Mouse (Mus musculus): ENCODE measurements around the gene Sulf2. TPM values are rescaled to one million over a fixed set of nuclear protein-coding genes. Genes with fewer than 3 reads are reported as not detected.

Gene Sulf2
- total and polyA plus RNA-seq, 3 experiments: not detected

DNA sequence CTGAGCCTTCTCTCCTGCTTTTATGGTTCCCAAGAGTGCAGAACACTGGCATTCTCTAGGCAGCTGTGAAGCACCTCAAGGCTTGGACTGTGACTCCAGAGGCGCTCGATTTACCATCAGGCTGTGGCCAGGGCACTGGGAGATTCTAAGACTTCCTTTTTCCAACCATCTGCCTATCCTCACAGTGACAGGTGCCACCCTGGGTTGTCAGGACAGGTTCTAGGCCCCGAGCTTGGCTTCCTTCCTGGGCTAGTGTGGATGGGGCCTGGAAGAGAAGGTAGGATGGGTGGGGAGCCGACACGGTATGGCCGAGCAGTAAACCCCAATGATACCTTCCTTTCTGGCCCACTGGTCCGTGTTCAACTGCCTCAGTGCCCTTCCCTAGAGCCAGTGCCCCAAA is 9.0 kb downstream of the Sulf2 start:
- in situ Hi-C loops (cut with MboI; ENCODE audit: low pct_ligation_motif_present, low pct_unique_long_range_greater_than_20kb, low sequenced_read_pairs): no loop called here

DNA sequence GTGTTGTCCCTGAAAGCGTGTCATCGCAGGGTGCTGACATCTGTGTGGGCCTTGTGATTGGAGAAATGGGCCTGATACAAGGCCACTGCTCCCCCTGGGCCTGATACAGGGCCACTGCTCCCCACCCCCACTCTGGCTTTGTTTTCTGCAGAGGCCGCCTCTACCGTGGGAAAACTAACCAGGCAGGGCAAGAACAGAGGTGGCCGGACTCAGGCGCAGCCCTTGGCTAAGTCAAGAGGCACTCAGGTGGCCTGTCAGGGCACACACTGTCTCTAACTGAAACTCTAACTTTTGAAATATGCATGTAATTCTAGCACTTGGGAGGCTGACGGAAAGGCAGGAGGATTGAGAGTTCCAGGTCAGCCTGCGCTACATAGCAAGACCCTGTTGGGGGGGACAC is 10.4 kb downstream of the Sulf2 start:
- H3K27me3 ChIP-seq (replicated peaks): peaks cover 47% of the 10 kb centered on the region
- no peak for DNase-seq (ENCODE audit: extremely low read depth)
- H3K79me2 ChIP-seq (replicated peaks; ENCODE audit: control insufficient read depth, extremely low read depth, insufficient read depth, poor library complexity, severe bottlenecking): no peaks in the 10 kb centered on the region
- no peak overlapping the region for H3K27ac ChIP-seq (ENCODE audit: insufficient read depth, low read depth)
- dilution Hi-C loops (cut with MboI; ENCODE audit: extremely low pct_ligation_motif_present, extremely low pct_unique_long_range_greater_than_20kb, low sequenced_read_pairs): no loop called here
- no peak overlapping the region for H3K4me3 ChIP-seq (replicated peaks in 1 of 3; ENCODE audit: low read depth in 2 of 3, low read length in 2 of 3, poor library complexity in 1 of 3)
- no peaks in the 10 kb centered on the region for H3K9me3 ChIP-seq (replicated peaks; ENCODE audit: low read length)
- no peak overlapping the region for H3K9ac ChIP-seq (ENCODE audit: insufficient read depth, low read depth)
- TF ChIP-seq TCF12 (IDR thresholded peaks at IDR 0.05; ENCODE audit: low read depth, low read length) (no peak), JUN (IDR thresholded peaks at IDR 0.05; ENCODE audit: insufficient read depth, low read depth, low read length) (no peak), MEF2A (IDR thresholded peaks at IDR 0.05; ENCODE audit: borderline replicate concordance, low read depth, low read length) (no peak), ZMIZ1 (IDR thresholded peaks at IDR 0.05; ENCODE audit: low read depth, low read length) (no peak), BHLHE40 (IDR thresholded peaks at IDR 0.05; ENCODE audit: low read depth, low read length) (no peak), SIN3A (IDR thresholded peaks at IDR 0.05; ENCODE audit: low read length) (no peak), JUND (conservative IDR thresholded peaks at IDR 0.05; ENCODE audit: low read depth, low read length) (no peak), USF2 (conservative IDR thresholded peaks at IDR 0.05; ENCODE audit: low read depth, low read length) (no peak), MAX (IDR thresholded peaks at IDR 0.05; ENCODE audit: low read length) (no peak), UBTF (IDR thresholded peaks at IDR 0.05; ENCODE audit: low read depth, low read length) (no peak), KAT2A (IDR thresholded peaks at IDR 0.05; ENCODE audit: insufficient replicate concordance, low read length) (no peak), MAZ (IDR thresholded peaks at IDR 0.05; ENCODE audit: low read depth, low read length) (no peak), MYC (IDR thresholded peaks at IDR 0.05; ENCODE audit: low read depth, low read length) (no peak), NELFE (IDR thresholded peaks at IDR 0.05; ENCODE audit: low read depth, low read length) (no peak), CTCF (conservative IDR thresholded peaks at IDR 0.05 in 1 of 2, IDR thresholded peaks at IDR 0.05 in 1 of 2; ENCODE audit: low read depth in 2 of 2, low read length in 2 of 2) (no peak), IRF4 (IDR thresholded peaks at IDR 0.05; ENCODE audit: low read depth, low read length) (no peak), RAD21 (IDR thresholded peaks at IDR 0.05; ENCODE audit: low read depth, low read length) (no peak), ZC3H11A (IDR thresholded peaks at IDR 0.05; ENCODE audit: low read depth, low read length) (no peak), HCFC1 (IDR thresholded peaks at IDR 0.05; ENCODE audit: low read depth, low read length) (no peak)
- no peaks in the 10 kb centered on the region for H3K36me3 ChIP-seq (replicated peaks in 1 of 2; ENCODE audit: control insufficient read depth in 1 of 2, insufficient read depth in 1 of 2, low read length in 1 of 2)
- H3K4me2 ChIP-seq (ENCODE audit: insufficient read depth, low read depth, poor library complexity, severe bottlenecking): no peak overlapping the region
- H3K4me1 ChIP-seq (ENCODE audit: control insufficient read depth in 1 of 2, insufficient read depth in 2 of 2): no peaks in the 10 kb centered on the region
- in situ Hi-C loops (cut with MboI; ENCODE audit: low pct_ligation_motif_present, low pct_unique_long_range_greater_than_20kb, low sequenced_read_pairs): no loop called here

More for the DNA sequence above, 9.0 kb downstream of the Sulf2 start:
- no peak overlapping the region for H3K9ac ChIP-seq (ENCODE audit: insufficient read depth, low read depth)
- no peak overlapping the region for H3K27ac ChIP-seq (ENCODE audit: insufficient read depth, low read depth)
- no peaks in the 10 kb centered on the region for H3K79me2 ChIP-seq (replicated peaks; ENCODE audit: control insufficient read depth, extremely low read depth, insufficient read depth, poor library complexity, severe bottlenecking)
- H3K27me3 ChIP-seq (replicated peaks): peaks cover 36% of the 10 kb centered on the region
- dilution Hi-C loops (cut with MboI; ENCODE audit: extremely low pct_ligation_motif_present, extremely low pct_unique_long_range_greater_than_20kb, low sequenced_read_pairs): no loop called here
- H3K4me2 ChIP-seq (ENCODE audit: insufficient read depth, low read depth, poor library complexity, severe bottlenecking): no peak overlapping the region
- DNase-seq (ENCODE audit: extremely low read depth): no peak
- H3K36me3 ChIP-seq (replicated peaks in 1 of 2; ENCODE audit: control insufficient read depth in 1 of 2, insufficient read depth in 1 of 2, low read length in 1 of 2): no peaks in the 10 kb centered on the region
- no peaks in the 10 kb centered on the region for H3K9me3 ChIP-seq (replicated peaks; ENCODE audit: low read length)
- no peaks in the 10 kb centered on the region for H3K4me1 ChIP-seq (ENCODE audit: control insufficient read depth in 1 of 2, insufficient read depth in 2 of 2)
- TF ChIP-seq SIN3A (IDR thresholded peaks at IDR 0.05; ENCODE audit: low read length): no peak
- no peak for TF ChIP-seq SMC3 (IDR thresholded peaks at IDR 0.05; ENCODE audit: low read depth, low read length)
- TF ChIP-seq ETS1 (conservative IDR thresholded peaks at IDR 0.05; ENCODE audit: low read depth, low read length): no peak
- no peak for TF ChIP-seq MAZ (IDR thresholded peaks at IDR 0.05; ENCODE audit: low read depth, low read length)
- no peak overlapping the region for H3K4me3 ChIP-seq (replicated peaks in 1 of 3; ENCODE audit: low read depth in 2 of 3, low read length in 2 of 3, poor library complexity in 1 of 3)
